Mouse (Mus musculus) lung, postnatal 36 days (tissue): ENCODE measurements around the gene Obox5.
"Not testable (repeated sequence)": the region's sequence is repeated elsewhere in the genome, so short reads cannot be mapped to it uniquely, and the experiment has no call there.

ENCODE experiments used
- DNase-seq: peaks from one replicate; pipeline ENCODE4 v3.0.0; 2022; ENCODE audit warnings: mixed read lengths

Gene Obox5

GRCm38 (mm10) chr7:15749831-15750230, at the start of gene Obox5:
TSS of gene Obox5 (plus strand) at chr7:15750131.
- not testable (repeated sequence) for DNase-seq

- not testable (repeated sequence) for DNase-seq
These were observed 635 bp upstream of the Obox5 start for GRCm38 (mm10) chr7:15749296-15749695.
